Mouse (Mus musculus) layer of hippocampus, adult 11-12 months (tissue): ENCODE measurements at regions not wholly inside any gene's neighbourhood (a gene's known extent, or its start where the extent isn't known, plus 50 kb on each side); places are given as distances from the start of the nearest gene placed in this dataset.
A peak's percentile ranks its signal among the peaks of the same experiment; 100 is the strongest.

Source experiments
- DNase-seq: peaks from one replicate; pipeline ENCODE4 v3.0.0; 2022; ENCODE audit warnings: low spot score

DNA sequence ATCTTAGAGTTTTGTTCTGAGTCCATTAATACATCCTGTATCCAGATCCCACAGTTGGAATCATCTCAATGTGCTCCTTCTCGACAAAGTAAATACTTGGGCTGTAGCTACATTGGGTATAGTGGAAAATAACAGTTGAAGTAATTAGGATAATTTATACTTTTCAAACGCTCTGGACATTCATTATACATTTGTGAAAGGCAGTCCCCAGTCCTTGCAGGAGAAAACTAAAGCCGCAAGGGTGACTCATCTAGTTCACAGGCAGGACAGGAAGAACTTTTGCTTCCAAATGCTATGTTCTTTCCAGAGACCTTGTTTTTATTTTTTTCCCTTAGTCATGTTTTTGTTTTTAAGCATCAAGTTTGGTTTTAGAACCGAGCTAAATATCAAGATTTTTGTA is 218.8 kb downstream of the Gpr37 start:
- DNase-seq: no peak

DNA sequence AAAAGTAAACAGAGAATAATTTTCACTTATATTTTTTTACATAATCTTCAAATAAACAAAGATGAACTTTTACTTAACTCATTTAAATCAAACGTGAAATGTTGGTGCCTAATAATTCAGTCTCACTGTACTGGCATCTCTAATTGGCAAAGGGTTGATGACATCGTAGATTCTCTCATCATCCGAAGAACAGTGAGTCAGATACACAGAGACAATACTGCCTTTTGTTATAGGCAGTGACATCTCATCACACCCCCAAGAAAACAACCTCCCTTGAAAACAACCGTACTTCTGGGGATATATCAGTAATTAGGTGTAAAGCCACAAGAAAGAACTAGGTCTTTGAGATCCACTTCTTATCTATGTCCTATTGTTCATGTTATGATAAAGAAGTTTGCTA is 227.5 kb downstream of the Gpr37 start:
- no peak for DNase-seq

DNA sequence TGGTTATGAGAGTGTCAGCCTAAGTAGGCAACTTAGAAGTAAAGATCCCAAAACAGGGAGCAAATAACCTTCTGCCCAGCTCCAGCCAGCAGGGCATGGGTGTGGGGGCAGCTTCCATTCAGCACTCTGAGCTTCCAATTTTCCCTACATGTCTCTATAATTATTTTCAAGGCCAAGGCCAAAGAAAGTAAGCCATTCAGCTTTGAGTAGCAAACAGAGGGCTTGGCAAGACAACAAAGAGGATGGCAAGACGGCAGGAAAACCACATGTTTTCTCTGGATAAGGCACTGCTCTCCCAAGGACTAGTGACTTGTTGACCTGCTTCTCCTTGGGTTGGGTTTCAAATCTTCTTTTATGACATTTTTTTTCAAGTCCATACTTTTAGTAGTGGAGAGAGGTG is 240.1 kb downstream of the Gpr37 start:
- DNase-seq: no peak

GRCm38 (mm10) chr6:25449968-25450367 is 240.6 kb downstream of the Gpr37 start:
- DNase-seq: no peak

GRCm38 (mm10) chr6:25445351-25445940 is 245.1 kb downstream of the Gpr37 start:
- DNase-seq: no peak

DNA sequence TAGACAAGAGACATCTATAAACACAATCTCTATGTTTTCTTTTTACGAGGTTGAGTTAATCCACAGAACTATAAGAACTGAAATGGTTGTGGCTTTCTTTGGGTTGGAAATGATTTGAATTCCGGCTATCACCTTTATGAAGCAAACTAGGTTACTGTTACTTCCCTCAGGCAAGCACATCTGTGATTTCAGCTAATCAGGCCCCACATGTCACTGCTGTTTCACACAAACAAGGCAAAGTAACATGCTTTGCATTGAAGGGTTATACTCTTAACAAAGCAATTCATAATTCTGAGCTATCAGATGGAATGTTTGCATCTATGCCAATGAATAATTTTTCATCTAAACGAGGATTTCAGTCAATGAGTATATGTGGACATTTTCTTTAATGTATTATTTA is 246.4 kb downstream of the Gpr37 start:
- no peak for DNase-seq

GRCm38 (mm10) chr6:25443681-25444080 is 246.8 kb downstream of the Gpr37 start:
- DNase-seq: peak; percentile 59

DNA sequence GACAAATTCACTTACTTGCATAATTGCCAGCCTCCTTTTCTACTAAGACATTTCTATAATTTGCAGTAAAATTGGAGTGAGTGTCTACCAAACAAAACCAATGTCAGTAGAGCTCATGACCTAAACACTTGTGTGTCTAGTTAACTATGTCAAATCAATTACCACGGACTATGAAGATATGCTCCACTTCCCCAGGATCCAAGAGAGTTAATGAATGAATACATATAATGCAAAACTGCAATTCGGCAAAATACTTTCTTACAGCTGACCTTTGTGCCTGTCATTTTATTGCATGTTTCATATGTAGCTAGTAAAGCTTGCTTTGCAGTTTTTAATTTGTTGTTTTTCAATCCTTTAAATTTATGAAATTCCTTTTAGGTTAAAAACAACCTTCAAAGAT is 248.4 kb downstream of the Gpr37 start:
- DNase-seq: no peak

DNA sequence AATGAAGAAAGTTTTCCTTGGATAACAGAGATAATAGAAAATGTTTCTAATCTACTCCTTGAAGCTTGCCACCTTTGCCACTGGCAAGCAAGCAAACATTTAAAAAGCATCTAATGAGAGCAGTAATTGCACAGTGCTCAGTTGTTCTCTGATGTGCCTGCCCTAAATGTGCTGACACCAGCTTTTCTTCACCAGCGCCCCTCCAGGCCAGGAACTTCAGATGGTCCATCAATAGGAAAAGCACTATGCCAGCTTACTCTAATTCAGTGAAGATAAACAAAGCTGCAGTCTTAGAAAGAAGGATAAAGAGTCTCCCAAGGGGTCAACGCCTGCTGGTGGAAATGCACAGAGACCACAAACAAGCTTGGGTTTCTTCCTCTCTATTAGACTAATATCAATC is 252.7 kb downstream of the Gpr37 start:
- no peak for DNase-seq

DNA sequence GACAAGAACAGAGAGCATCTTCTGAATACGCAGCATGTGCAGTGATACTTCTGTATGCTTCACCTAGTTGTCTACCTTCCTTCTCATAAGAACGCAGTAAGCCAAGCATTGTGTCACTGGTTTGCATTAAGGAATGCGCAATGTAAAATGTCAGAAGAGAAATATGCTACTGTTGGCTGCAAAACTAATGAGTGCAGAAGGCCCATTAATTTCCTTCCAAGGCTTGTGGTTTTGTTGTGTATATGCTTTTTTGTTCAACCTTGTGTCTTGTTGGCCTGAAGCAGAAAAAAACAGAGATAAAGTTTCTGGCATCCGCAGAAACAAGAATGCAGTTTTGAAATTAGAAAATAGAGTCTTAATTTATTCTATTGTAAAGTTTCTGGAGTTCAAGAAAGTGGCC is 261.5 kb downstream of the Gpr37 start:
- DNase-seq: no peak

GRCm38 (mm10) chr6:25418820-25419219 is 271.7 kb downstream of the Gpr37 start:
- no peak for DNase-seq

DNA sequence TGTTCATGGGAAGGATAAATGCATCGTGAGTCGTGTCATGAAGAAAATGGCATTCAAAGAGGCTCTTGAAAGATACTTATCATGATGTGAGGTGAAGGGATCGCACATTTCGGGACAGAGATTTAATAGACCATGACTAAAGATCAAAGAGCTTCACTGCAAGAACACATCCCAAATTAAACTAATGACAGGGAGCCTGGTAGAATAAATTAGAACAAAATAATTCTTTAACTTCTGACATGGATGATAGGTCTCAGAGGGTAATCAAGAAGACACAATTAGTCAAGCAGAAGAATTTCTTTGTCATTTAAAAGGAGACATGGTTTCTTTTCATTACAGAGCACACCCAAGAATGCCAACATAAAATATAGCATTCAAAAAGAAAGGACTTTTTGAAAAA is 300.7 kb downstream of the Gpr37 start:
- no peak for DNase-seq
